Comparison of ENCODE assay signal across 8 mouse cellular contexts in genomic region chr3:97393079-97393478, GRCm38 (mm10). TPM values are rescaled to one million over a fixed set of nuclear protein-coding genes. Genes with fewer than 3 reads are reported as not detected.
DNase-seq lines count a peak whose midpoint lies in the region; ATAC-seq lines count a peak whose summit lies in the region.
"Had no signal": no experiment of that assay in that cellular context is flagged by ENCODE, and none has a peak within 500 bp of the region (broad histone marks: within the 10 kb centered on the region; RNA-seq: fewer than 3 reads in every experiment).

No protein-coding gene starts in this region.

- H3K27ac ChIP-seq in hindbrain, embryonic 12.5 days, result no peak overlapping the region
- H3K27ac ChIP-seq: embryonic facial prominence, embryonic 15.5 days had no signal

- no peaks in the 10 kb centered on the region for H3K36me3 ChIP-seq in hindbrain, embryonic 12.5 days
- H3K36me3 ChIP-seq: embryonic facial prominence, embryonic 15.5 days had no signal

- peak; percentile 19 for DNase-seq in kidney, adult 9 months
- no peak for DNase-seq in kidney, adult 11 months
- DNase-seq in MEL-GATA-1-ER (ENCODE audit: extremely low read depth, low read depth), result peak; percentile 63
- DNase-seq in embryo, embryonic 10.5 days (ENCODE audit: low spot score), result peak; percentile 62
- peak; percentile 70 for DNase-seq in retina, embryonic 14.5 days (ENCODE audit: low spot score)
- no peak for DNase-seq in frontal cortex, postnatal 14 days (ENCODE audit: low spot score in 2 of 2)

- H3K27me3 ChIP-seq in hindbrain, embryonic 12.5 days, result no peaks in the 10 kb centered on the region
- H3K27me3 ChIP-seq: embryonic facial prominence, embryonic 15.5 days had no signal

- no peak for ATAC-seq in hindbrain, embryonic 12.5 days (ENCODE audit: low FRiP score)

- no peaks in the 10 kb centered on the region for H3K4me1 ChIP-seq in hindbrain, embryonic 12.5 days
- H3K4me1 ChIP-seq: embryonic facial prominence, embryonic 15.5 days had no signal

- no peak overlapping the region for H3K4me3 ChIP-seq in hindbrain, embryonic 12.5 days
- H3K4me3 ChIP-seq: embryonic facial prominence, embryonic 15.5 days had no signal

- no peak overlapping the region for H3K9ac ChIP-seq in hindbrain, embryonic 12.5 days
- H3K9ac ChIP-seq: embryonic facial prominence, embryonic 15.5 days had no signal

- H3K9me3 ChIP-seq in hindbrain, embryonic 12.5 days (replicated peaks), result no peaks in the 10 kb centered on the region
- H3K9me3 ChIP-seq: embryonic facial prominence, embryonic 15.5 days had no signal

- H3K4me2 ChIP-seq in hindbrain, embryonic 12.5 days (replicated peaks), result no peak overlapping the region
- H3K4me2 ChIP-seq: embryonic facial prominence, embryonic 15.5 days had no signal

- WGBS in hindbrain, embryonic 12.5 days, result 69% methylated on average over 5 of the region's 5 CpGs

RNA-seq across cellular contexts. Expression of gene Olfr1402, which starts 28.7 kb away (rescaled TPM):
- not detected in 2 replicates for polyA plus RNA-seq in hindbrain, embryonic 12.5 days (2016; fragmentation: Nextera tagmentation; extraction: Ambion mirVana)
- polyA plus RNA-seq: embryonic facial prominence, embryonic 15.5 days had no signal

Comparison
In these comparisons a context has a peak if more than half of its experiments do, and no peak if none do; other contexts are left out.
1. DNase-seq: peak in kidney, adult 9 months (single experiment), MEL-GATA-1-ER (single experiment), embryo, embryonic 10.5 days (single experiment) and retina, embryonic 14.5 days (single experiment); none in kidney, adult 11 months (single experiment) and frontal cortex, postnatal 14 days (0 of 2).